Mouse (Mus musculus) heart, embryonic 15.5 days (tissue): Measurements from ENCODE around the gene Ppm1l. TPM values are rescaled to one million over a fixed set of nuclear protein-coding genes. Genes with fewer than 3 reads are reported as not detected.

Experiments
- ATAC-seq: fragments of 200-750 bp; cut with Nextera tagmentation; replicated peaks from 2 replicates; pipeline ENCODE4 v1.8.0; 2017; ENCODE audit warnings: low read depth, moderate TSS enrichment; ENCODE audit not compliant: insufficient number of reproducible peaks, insufficient read depth, low FRiP score
- H3K27ac ChIP-seq: fragments of 300-500 bp; sonication (generic); 2 replicates; pipeline ENCODE4 v1.5.1; 2015; ENCODE audit warnings: mild to moderate bottlenecking, inconsistent platforms
- H3K27me3 ChIP-seq: fragments of 300-500 bp; sonication (generic); 2 replicates; pipeline ENCODE4 v1.6.1; 2015; ENCODE audit warnings: inconsistent platforms
- H3K36me3 ChIP-seq: fragments of 300-500 bp; sonication (generic); 2 replicates; pipeline ENCODE4 v1.6.1; 2015; ENCODE audit warnings: mild to moderate bottlenecking, inconsistent platforms
- H3K4me1 ChIP-seq: fragments of 300-500 bp; sonication (generic); replicated peaks from 2 replicates; pipeline ENCODE4 v1.6.1; 2015; ENCODE audit warnings: inconsistent platforms
- H3K4me2 ChIP-seq: fragments of 300-500 bp; sonication (generic); 2 replicates; pipeline ENCODE4 v1.6.1; 2015; ENCODE audit warnings: inconsistent platforms, mild to moderate bottlenecking, moderate library complexity
- H3K4me3 ChIP-seq: fragments of 300-500 bp; sonication (generic); 2 replicates; pipeline ENCODE4 v1.5.1; 2015; ENCODE audit warnings: mild to moderate bottlenecking, inconsistent platforms
- H3K9ac ChIP-seq: fragments of 300-500 bp; sonication (generic); 2 replicates; pipeline ENCODE4 v1.6.1; 2015; ENCODE audit warnings: mild to moderate bottlenecking, inconsistent platforms
- H3K9me3 ChIP-seq: fragments of 300-500 bp; sonication (generic); replicated peaks from 2 replicates; pipeline ENCODE4 v1.6.1; 2016; ENCODE audit warnings: inconsistent platforms
- WGBS: fragments of 180-500 bp; shearing (Covaris S2); methylation state at CpG from one replicate; pipeline ENCODE4 v1.1.7; 2015; ENCODE audit warnings: mixed read lengths; 5-methylcytosine and 5-hydroxymethylcytosine counted together
- polyA plus RNA-seq: library from polyadenylated mRNA; unstranded; fragments of >200 nt; fragmentation: Nextera tagmentation; extraction: Ambion mirVana; gene quantifications from 2 replicates; pipeline ENCODE4 v1.2.1, GENCODE M21; 2015

Gene Ppm1l
- polyA plus RNA-seq, 1 experiment from 2014 or later, result 8.5 TPM

DNA sequence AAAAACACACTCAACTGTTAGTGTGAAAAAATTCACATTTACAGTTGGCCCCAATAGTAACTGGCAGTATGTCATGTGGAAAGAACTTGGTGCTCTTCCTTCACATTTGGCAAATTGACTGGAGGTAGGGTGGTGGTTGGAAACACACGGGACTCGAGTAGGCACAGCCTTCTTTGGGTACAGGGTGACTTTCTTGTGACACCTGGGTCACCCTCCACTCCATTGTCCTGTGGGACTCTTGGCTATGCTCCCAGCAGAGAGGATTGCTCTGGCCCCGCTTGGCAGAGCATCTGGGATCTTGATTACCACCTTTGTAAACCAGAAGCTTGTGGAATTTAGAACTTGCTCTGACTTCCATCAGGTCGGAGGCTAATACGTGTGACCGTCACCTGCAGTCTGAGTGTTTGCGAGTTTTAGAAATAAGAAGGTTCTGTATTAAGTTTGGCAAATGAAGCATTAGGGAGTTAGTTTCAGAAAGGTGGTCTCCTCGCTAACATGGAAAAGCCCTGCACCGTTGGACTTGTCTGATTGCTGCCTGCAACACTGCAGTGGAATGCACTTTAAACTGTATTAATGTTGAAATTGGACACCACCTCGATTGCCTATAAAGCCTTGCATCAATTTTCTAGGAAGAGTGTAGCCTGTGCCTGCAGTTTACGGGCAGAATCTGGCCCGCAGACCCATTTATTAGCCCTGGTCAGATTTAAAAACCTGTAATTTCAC is 41.4 kb downstream of the Ppm1l start:
- ATAC-seq, result no peak
- Histone ChIP-seq H3K4me1 (peaks cover 20% of the 10 kb centered on the region), H3K27ac (no peak overlapping the region), H3K27me3 (no peaks in the 10 kb centered on the region), H3K4me3 (no peak overlapping the region), H3K9me3 (no peaks in the 10 kb centered on the region), H3K36me3 (no peaks in the 10 kb centered on the region), H3K9ac (no peak overlapping the region), H3K4me2 (no peak overlapping the region)
- 75% methylated on average over 12 of the region's 12 CpGs for WGBS

GRCm38 (mm10) chr3:69358620-69358964 is 41.9 kb downstream of the Ppm1l start:
- Histone ChIP-seq H3K9me3 (no peaks in the 10 kb centered on the region), H3K27ac (no peak overlapping the region), H3K36me3 (no peaks in the 10 kb centered on the region), H3K4me1 (peaks cover 17% of the 10 kb centered on the region), H3K9ac (no peak overlapping the region), H3K4me3 (no peak overlapping the region), H3K27me3 (no peaks in the 10 kb centered on the region), H3K4me2 (no peak overlapping the region)
- no peak for ATAC-seq
- 94% methylated on average over 8 of the region's 8 CpGs for WGBS

- 77% methylated on average over 4 of the region's 4 CpGs for WGBS
Observed at GRCm38 (mm10) chr3:69360263-69360895, 43.7 kb downstream of the Ppm1l start.

DNA sequence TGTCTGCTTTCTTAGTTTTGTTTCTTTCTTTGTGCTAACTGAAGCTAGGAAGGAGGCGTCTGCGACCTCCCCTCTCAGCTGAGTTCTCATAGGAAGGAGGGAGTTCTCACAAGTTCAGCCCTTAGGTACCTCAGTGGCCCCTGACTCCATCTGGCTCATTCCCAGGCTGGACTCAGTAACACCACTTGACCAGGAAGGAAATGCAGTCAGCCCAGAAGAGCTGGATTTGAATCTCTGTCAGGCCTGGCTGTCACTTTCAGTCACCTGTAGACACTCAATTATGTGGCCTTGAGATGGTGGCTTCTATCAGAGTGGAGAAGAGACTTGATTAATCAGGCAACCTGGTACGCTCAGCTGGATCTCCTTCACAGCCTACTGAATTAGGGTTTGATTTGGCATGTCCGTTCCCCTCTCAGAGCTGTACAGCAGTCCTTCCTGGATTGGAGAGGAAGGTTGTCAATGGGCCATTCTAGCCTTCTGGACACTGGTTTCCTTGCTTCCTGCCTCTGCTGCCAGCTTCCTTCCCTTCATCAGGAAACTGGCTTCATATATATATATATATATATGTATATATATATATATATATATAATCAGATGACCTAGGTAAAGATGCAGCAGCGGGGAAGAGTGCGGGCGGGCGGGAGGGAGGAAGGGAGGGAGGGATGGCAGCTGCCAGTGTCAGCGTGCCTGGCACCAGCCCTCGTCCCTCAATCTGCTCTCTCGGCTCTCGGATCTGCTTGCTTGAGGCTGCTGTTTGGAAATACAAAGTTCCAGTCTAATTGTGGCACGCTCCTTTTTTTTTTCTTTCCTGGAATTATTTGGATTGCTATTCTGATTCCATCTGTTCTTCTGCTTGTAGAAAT is 45.1 kb downstream of the Ppm1l start:
- no peak overlapping the region for H3K4me3 ChIP-seq
- WGBS, result 83% methylated on average over 13 of the region's 13 CpGs
- no peak overlapping the region for H3K27ac ChIP-seq
- ATAC-seq, result no peak
- H3K27me3 ChIP-seq, result no peaks in the 10 kb centered on the region
- H3K9ac ChIP-seq, result no peak overlapping the region
- no peaks in the 10 kb centered on the region for H3K36me3 ChIP-seq
- no peaks in the 10 kb centered on the region for H3K9me3 ChIP-seq
- peaks cover 8% of the 10 kb centered on the region for H3K4me1 ChIP-seq
- no peak overlapping the region for H3K4me2 ChIP-seq

More at GRCm38 (mm10) chr3:69360263-69360895, 43.7 kb downstream of the Ppm1l start:
- Histone ChIP-seq H3K27ac (no peak overlapping the region), H3K27me3 (no peaks in the 10 kb centered on the region), H3K4me1 (peaks cover 8% of the 10 kb centered on the region), H3K9me3 (no peaks in the 10 kb centered on the region), H3K4me3 (no peak overlapping the region), H3K36me3 (no peaks in the 10 kb centered on the region), H3K4me2 (no peak overlapping the region), H3K9ac (no peak overlapping the region)
- no peak for ATAC-seq

GRCm38 (mm10) chr3:69362350-69362790 is 45.7 kb downstream of the Ppm1l start:
- H3K4me2 ChIP-seq, result no peak overlapping the region
- H3K27me3 ChIP-seq, result no peaks in the 10 kb centered on the region
- peaks cover 8% of the 10 kb centered on the region for H3K4me1 ChIP-seq
- no peaks in the 10 kb centered on the region for H3K36me3 ChIP-seq
- H3K9me3 ChIP-seq, result no peaks in the 10 kb centered on the region
- ATAC-seq, result no peak
- H3K9ac ChIP-seq, result no peak overlapping the region
- H3K27ac ChIP-seq, result peak overlapping the region; percentile 32; the same call in 1 of the 2 replicates
- no peak overlapping the region for H3K4me3 ChIP-seq
- WGBS, result 60% methylated on average over 5 of the region's 5 CpGs

DNA sequence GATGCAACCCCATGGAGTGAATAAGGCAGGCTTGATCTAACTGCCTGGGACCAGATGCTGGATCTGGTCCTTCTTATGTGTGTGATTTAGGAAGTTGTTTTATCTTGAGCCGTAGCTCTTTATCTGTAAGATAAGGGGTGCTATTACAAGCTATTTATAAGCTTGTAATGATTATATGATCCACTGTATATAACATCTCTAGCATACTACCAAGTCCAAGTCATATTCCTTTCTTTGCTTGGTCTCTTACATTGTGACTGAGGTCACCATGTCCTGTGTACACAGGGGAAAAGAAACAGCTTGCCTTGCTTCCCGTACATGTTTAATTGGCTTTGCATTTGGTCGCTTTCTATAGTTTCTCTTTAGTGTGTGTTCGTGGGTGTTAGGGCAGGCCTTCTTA is 46.2 kb downstream of the Ppm1l start:
- H3K27me3 ChIP-seq, result no peaks in the 10 kb centered on the region
- no peak for ATAC-seq
- H3K9me3 ChIP-seq, result no peaks in the 10 kb centered on the region
- H3K4me3 ChIP-seq, result no peak overlapping the region
- no peaks in the 10 kb centered on the region for H3K36me3 ChIP-seq
- no peak overlapping the region for H3K4me2 ChIP-seq
- H3K4me1 ChIP-seq, result peaks cover 8% of the 10 kb centered on the region
- H3K27ac ChIP-seq, result no peak overlapping the region
- H3K9ac ChIP-seq, result no peak overlapping the region
- 58% methylated on average over 4 of the region's 4 CpGs for WGBS

GRCm38 (mm10) chr3:69364151-69364550 is 47.5 kb downstream of the Ppm1l start:
- H3K4me1 ChIP-seq, result peaks cover 8% of the 10 kb centered on the region
- H3K9me3 ChIP-seq, result no peaks in the 10 kb centered on the region
- H3K4me3 ChIP-seq, result no peak overlapping the region
- H3K27me3 ChIP-seq, result no peaks in the 10 kb centered on the region
- WGBS, result 84% methylated on average over 6 of the region's 6 CpGs
- H3K4me2 ChIP-seq, result no peak overlapping the region
- no peak for ATAC-seq
- no peaks in the 10 kb centered on the region for H3K36me3 ChIP-seq
- no peak overlapping the region for H3K27ac ChIP-seq
- no peak overlapping the region for H3K9ac ChIP-seq

DNA sequence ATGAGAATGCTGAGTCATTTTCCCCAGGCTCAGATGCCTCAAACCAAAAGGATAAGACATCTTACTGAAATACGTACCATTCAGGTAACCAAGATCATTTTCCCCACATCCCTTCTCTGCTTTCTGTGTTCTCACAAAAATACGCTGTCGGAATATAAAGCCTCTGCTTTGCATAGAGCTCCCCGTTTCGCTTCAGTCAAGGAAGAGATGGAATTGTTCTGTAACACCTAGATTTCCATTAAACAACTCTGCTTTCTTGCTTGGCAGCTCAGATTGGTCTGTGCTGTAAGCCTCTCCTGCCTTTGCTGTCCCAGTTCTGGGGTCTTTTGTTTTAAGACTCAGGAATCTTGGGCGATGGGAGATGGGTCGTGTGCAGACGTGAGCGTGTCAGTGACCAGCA is 51.3 kb downstream of the Ppm1l start:
- Histone ChIP-seq H3K9ac (no peak overlapping the region), H3K4me1 (no peaks in the 10 kb centered on the region), H3K27ac (no peak overlapping the region), H3K36me3 (no peaks in the 10 kb centered on the region), H3K9me3 (no peaks in the 10 kb centered on the region), H3K27me3 (no peaks in the 10 kb centered on the region), H3K4me2 (no peak overlapping the region), H3K4me3 (no peak overlapping the region)
- no peak for ATAC-seq
- WGBS, result 90% methylated on average over 9 of the region's 9 CpGs

GRCm38 (mm10) chr3:69372731-69373130 is 56.1 kb downstream of the Ppm1l start:
- H3K4me3 ChIP-seq, result no peak overlapping the region
- no peaks in the 10 kb centered on the region for H3K4me1 ChIP-seq
- no peak overlapping the region for H3K4me2 ChIP-seq
- no peak overlapping the region for H3K27ac ChIP-seq
- ATAC-seq, result no peak
- no peaks in the 10 kb centered on the region for H3K27me3 ChIP-seq
- H3K9me3 ChIP-seq, result no peaks in the 10 kb centered on the region
- no peaks in the 10 kb centered on the region for H3K36me3 ChIP-seq
- 80% methylated on average over 3 of the region's 3 CpGs for WGBS
- H3K9ac ChIP-seq, result no peak overlapping the region

- no peaks in the 10 kb centered on the region for H3K9me3 ChIP-seq
- H3K4me3 ChIP-seq, result no peak overlapping the region
- H3K9ac ChIP-seq, result no peak overlapping the region
- no peaks in the 10 kb centered on the region for H3K4me1 ChIP-seq
- 77% methylated on average over 10 of the region's 10 CpGs for WGBS
- no peak for ATAC-seq
- H3K27ac ChIP-seq, result no peak overlapping the region
- no peak overlapping the region for H3K4me2 ChIP-seq
- H3K36me3 ChIP-seq, result no peaks in the 10 kb centered on the region
- no peaks in the 10 kb centered on the region for H3K27me3 ChIP-seq
Observed at GRCm38 (mm10) chr3:69373544-69374306, 57.1 kb downstream of the Ppm1l start.

DNA sequence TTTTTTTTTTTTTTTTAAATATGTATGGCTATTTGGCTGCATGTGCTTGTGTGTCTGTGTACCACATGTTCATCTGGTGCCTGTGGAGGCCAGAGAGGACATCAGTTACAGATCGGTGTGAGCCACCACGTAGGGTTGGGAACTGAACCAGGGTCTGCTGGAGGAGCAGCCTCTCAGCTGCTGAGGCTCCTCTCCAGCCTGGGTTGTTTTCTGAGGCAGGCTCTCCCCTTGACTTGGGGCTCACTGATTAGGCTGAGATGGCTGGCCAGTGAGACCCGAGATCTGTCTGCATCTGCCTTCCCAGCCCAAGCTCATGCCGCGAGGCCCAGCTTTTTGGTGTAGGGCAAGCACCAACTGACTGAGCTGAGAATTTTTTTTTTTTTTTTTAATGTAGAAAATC is 57.9 kb downstream of the Ppm1l start:
- Histone ChIP-seq H3K36me3 (no peaks in the 10 kb centered on the region), H3K9ac (no peak overlapping the region), H3K27me3 (no peaks in the 10 kb centered on the region), H3K4me3 (no peak overlapping the region), H3K9me3 (no peaks in the 10 kb centered on the region), H3K4me1 (no peaks in the 10 kb centered on the region), H3K27ac (no peak overlapping the region), H3K4me2 (no peak overlapping the region)
- 82% methylated on average over 5 of the region's 5 CpGs for WGBS
- ATAC-seq, result no peak
